Mouse (Mus musculus) ES-E14 (cell line): ENCODE results near the gene BC025920.

Experiments
- CHD2 ChIP-seq: IDR thresholded peaks from 2 replicates; pipeline ENCODE4 v1.6.1; 2014; ENCODE audit warnings: mild to moderate bottlenecking, low read depth, low read length, inconsistent platforms
- HCFC1 ChIP-seq: IDR thresholded peaks from 2 replicates; pipeline ENCODE4 v1.6.1; 2012; ENCODE audit warnings: low read length, inconsistent platforms, borderline replicate concordance; ENCODE audit not compliant: insufficient read depth
- ZC3H11A ChIP-seq: IDR thresholded peaks from 2 replicates; pipeline ENCODE4 v1.6.1; 2012; ENCODE audit warnings: low read depth, mild to moderate bottlenecking, inconsistent platforms, low read length, borderline replicate concordance
- ZNF384 ChIP-seq: IDR thresholded peaks from 2 replicates; pipeline ENCODE4 v1.6.1; 2012; ENCODE audit warnings: low read depth, low read length, inconsistent platforms

DNA sequence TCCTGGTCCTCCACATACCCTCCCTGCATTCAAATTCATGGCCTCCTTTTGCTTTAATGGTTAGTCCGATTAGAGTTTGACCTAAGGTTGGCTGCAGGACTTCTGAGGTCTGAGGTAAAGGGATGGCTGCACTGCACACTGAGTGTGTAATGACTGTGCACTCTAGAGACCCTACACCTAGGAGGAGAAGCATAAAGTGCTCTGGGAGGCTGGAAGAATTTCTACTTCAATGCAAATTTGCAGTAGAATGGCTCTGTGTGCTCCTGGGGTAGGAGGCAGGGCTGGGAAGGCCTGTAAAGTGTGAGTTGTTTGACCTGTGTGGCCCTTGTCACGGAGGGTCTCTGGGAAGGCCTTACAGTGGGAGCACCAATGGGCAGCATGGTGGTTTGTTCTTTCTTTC lies 50.1 kb downstream of the BC025920 start:
- TF ChIP-seq HCFC1, result no peak
- no peak for TF ChIP-seq ZNF384
- TF ChIP-seq ZC3H11A, result no peak
- no peak for TF ChIP-seq CHD2
